16 mouse cellular contexts compared by ENCODE assay signal in the genomic region with DNA sequence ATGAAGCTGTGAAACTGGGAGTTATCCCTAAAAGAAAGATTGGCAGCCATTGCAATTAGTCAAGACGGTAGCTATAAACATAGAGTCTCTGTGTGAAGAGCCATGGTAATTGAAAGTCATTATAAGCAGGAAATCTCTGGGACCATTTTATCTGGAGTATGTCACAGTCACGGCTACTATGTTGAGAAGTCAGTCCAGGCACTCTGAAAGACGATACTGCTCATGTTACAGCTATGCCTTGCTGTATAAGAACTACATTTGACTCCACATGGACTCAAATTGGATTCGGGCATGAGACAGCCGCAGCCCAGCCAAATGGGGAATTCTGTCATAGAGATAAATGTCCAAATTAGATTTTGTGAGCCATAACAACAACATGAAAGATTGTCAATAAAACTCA.
"Had no signal": no experiment of that assay in that cellular context is flagged by ENCODE, and none has a peak within 500 bp of the region (broad histone marks: within the 10 kb centered on the region; RNA-seq: fewer than 3 reads in every experiment).

No protein-coding gene starts in this region.

- DNase-seq: lung, adult 18-20 months; lung, embryonic 14.5 days; lung, postnatal 10 days; lung, postnatal 4 days; midbrain, embryonic 14.5 days; right cerebral cortex, postnatal 14 days; thymus, adult 2 months; thymus, postnatal 36 days had no signal

- H3K4me1 ChIP-seq: neural tube, embryonic 15.5 days had no signal

- ATAC-seq: midbrain, embryonic 16.5 days had no signal

- H3K4me3 ChIP-seq: midbrain, embryonic 10.5 days; midbrain, embryonic 12.5 days; myocyte; neural tube, embryonic 13.5 days; neural tube, embryonic 15.5 days; stomach, embryonic 15.5 days had no signal

- H3K36me3 ChIP-seq: midbrain, embryonic 10.5 days; midbrain, embryonic 12.5 days; neural tube, embryonic 13.5 days; neural tube, embryonic 15.5 days; stomach, embryonic 15.5 days had no signal

- H3K27me3 ChIP-seq: midbrain, embryonic 12.5 days; neural tube, embryonic 15.5 days; stomach, embryonic 15.5 days had no signal

- H3K9ac ChIP-seq: lung, embryonic 14.5 days; midbrain, embryonic 12.5 days; neural tube, embryonic 13.5 days; neural tube, embryonic 15.5 days; stomach, embryonic 15.5 days had no signal

- H3K27ac ChIP-seq: midbrain, embryonic 10.5 days; midbrain, embryonic 12.5 days; neural tube, embryonic 13.5 days; neural tube, embryonic 15.5 days; stomach, embryonic 15.5 days; stomach, postnatal 0 days had no signal

- H3K9me3 ChIP-seq: midbrain, embryonic 10.5 days; midbrain, embryonic 12.5 days; neural tube, embryonic 13.5 days; neural tube, embryonic 15.5 days; stomach, embryonic 15.5 days had no signal

- H3K4me2 ChIP-seq: lung, embryonic 14.5 days; midbrain, embryonic 12.5 days; neural tube, embryonic 13.5 days; neural tube, embryonic 15.5 days; stomach, embryonic 15.5 days had no signal
